Mouse (Mus musculus): ENCODE measurements at regions not wholly inside any gene's neighbourhood (a gene's known extent, or its start where the extent isn't known, plus 50 kb on each side); places are given as distances from the start of the nearest gene placed in this dataset.

DNA sequence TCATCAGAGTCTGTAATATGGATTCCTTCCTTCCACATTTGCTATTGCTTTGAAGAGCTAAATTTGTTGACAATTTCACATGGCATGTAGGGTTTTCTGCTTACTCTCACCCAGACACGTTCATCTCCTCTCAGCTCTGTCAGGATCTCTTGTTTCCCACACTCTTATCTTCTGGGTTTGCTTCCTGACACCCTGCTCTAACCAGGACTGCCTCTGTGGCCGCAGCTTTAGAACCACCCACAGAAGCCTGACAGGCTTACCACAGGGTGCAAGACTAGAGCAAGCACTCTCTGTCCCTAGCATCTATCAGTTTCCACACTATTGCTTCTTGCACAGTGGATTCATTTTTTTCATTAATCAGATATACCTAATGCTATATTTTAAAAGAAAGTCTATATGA lies 408.5 kb upstream of the Btbd3 start:
- no peak for TF ChIP-seq POLR2A (IDR thresholded peaks at IDR 0.05; ENCODE audit: low read depth, low read length)
- TF ChIP-seq CTCF (IDR thresholded peaks at IDR 0.05; ENCODE audit: extremely low read depth, insufficient read length, insufficient replicate concordance, low read depth, low read length), result no peak
